Mouse (Mus musculus) left cerebral cortex, postnatal 25 days (tissue): ENCODE results near the gene Olfr822. TPM values are rescaled to one million over a fixed set of nuclear protein-coding genes. Genes with fewer than 3 reads are reported as not detected.
A peak's percentile ranks its signal among the peaks of the same experiment; 100 is the strongest.
"Not testable (repeated sequence)": the region's sequence is repeated elsewhere in the genome, so short reads cannot be mapped to it uniquely, and the experiment has no call there.

ENCODE experiments used
- DNase-seq, 2 experiments: peaks; one replicate each; pipeline ENCODE4 v3.0.0; 2022; ENCODE audit warnings: low spot score in 2 of 2, mixed read lengths in 1 of 2
- intact Hi-C: fragments of 180-260 bp; cut with DNase I; formaldehyde crosslinking; loops from one replicate; pipeline ENCODE4 v1.15.1; 2025
- total RNA-seq, 2 experiments: library from RNA; stranded (reverse); gene quantifications; 2 replicates each; pipeline ENCODE4 v1.2.3; 2021

Olfr822 gene
- total RNA-seq: not detected

- no peak for DNase-seq
- intact Hi-C loops: no loop called here
These were observed at the start of gene Olfr822 for GRCm38 (mm10) chr10:130070910-130071309. Gene Olfr822 (plus strand): TSS chr10:130071210.

GRCm38 (mm10) chr10:130030048-130030447 lies 41.0 kb upstream of the Olfr822 start, which contains the start of gene Olfr821:
Gene Olfr821 (plus strand): TSS chr10:130030348.
- DNase-seq: no peak
- intact Hi-C loops: no loop called here

- DNase-seq: no peak
- intact Hi-C loops: no loop called here
These were observed 33.9 kb upstream of the Olfr822 start for GRCm38 (mm10) chr10:130037096-130037495.

GRCm38 (mm10) chr10:130092838-130093440 lies 21.9 kb downstream of the Olfr822 start:
- DNase-seq: peak; percentile 62 to 67
- intact Hi-C loops: loop anchor here (2.0 kb wide), 2 partner anchors 544 to 1066 kb away; no protein-coding TSS in a partner anchor

- intact Hi-C loops: no loop called here
- no peak for DNase-seq
These were observed 25.1 kb downstream of the Olfr822 start for GRCm38 (mm10) chr10:130096104-130096503.

GRCm38 (mm10) chr10:130115283-130115682 lies 44.3 kb downstream of the Olfr822 start, which contains the start of gene Olfr823:
Gene Olfr823 (minus strand): TSS chr10:130115383.
- DNase-seq, intact Hi-C loops: not testable (repeated sequence)

GRCm38 (mm10) chr10:130116045-130116444 lies 45.0 kb downstream of the Olfr822 start:
- DNase-seq, intact Hi-C loops: not testable (repeated sequence)

Other genes with a start within 250 kb of the Olfr822 start
- gene Olfr812, start 225.1 kb upstream of the Olfr822 start, total RNA-seq: not detected
- not detected for gene Olfr813, start 215.8 kb upstream of the Olfr822 start, total RNA-seq
- not detected for gene Olfr814, start 191.4 kb upstream of the Olfr822 start, total RNA-seq
- not detected for gene Olfr815, start 165.3 kb upstream of the Olfr822 start, total RNA-seq
- gene Olfr816, start 155.6 kb upstream of the Olfr822 start, total RNA-seq: not detected
- not detected for gene Olfr818, start 122.1 kb upstream of the Olfr822 start, total RNA-seq
- gene Olfr819, start 103.9 kb upstream of the Olfr822 start, total RNA-seq: not detected
- not detected for gene Olfr247, start 95.1 kb upstream of the Olfr822 start, total RNA-seq
- gene Gm10310, start 86.1 kb upstream of the Olfr822 start, total RNA-seq: not detected
- gene Olfr820, start 58.6 kb upstream of the Olfr822 start, total RNA-seq: not detected
- not detected for gene Olfr821, start 40.9 kb upstream of the Olfr822 start, total RNA-seq
- gene Olfr823, start 44.2 kb downstream of the Olfr822 start, total RNA-seq: not detected
- gene Olfr824, start 58.8 kb downstream of the Olfr822 start, total RNA-seq: not detected
- gene Olfr825, start 95.6 kb downstream of the Olfr822 start, total RNA-seq: not detected
- gene Olfr826, start 113.0 kb downstream of the Olfr822 start, total RNA-seq: not detected
- gene Olfr827, start 143.2 kb downstream of the Olfr822 start, total RNA-seq: not detected
- under 1 TPM; 0.23 to 0.25 TPM for gene Neurod4, start 209.0 kb downstream of the Olfr822 start, total RNA-seq